Mouse (Mus musculus) C2C12 (cell line): ENCODE results near the gene Btbd11. TPM values are rescaled to one million over a fixed set of nuclear protein-coding genes. Genes with fewer than 3 reads are reported as not detected.

Experiments
- H3K27me3 ChIP-seq: one replicate; pipeline ENCODE4 v1.6.1; 2011; ENCODE audit not compliant: control insufficient read depth, insufficient read depth, insufficient read length
- H3K36me3 ChIP-seq: one replicate; pipeline ENCODE4 v1.6.1; 2011; ENCODE audit not compliant: control insufficient read depth, insufficient read depth
- H3K4me3 ChIP-seq: one replicate; pipeline ENCODE4 v1.5.1; 2011; ENCODE audit warnings: mild to moderate bottlenecking, control low read depth; ENCODE audit not compliant: poor library complexity, insufficient read depth, severe bottlenecking
- H3K79me2 ChIP-seq: one replicate; pipeline ENCODE4 v1.6.1; 2011; ENCODE audit not compliant: control insufficient read depth, insufficient read depth
- H3K79me3 ChIP-seq: one replicate; pipeline ENCODE4 v1.6.1; 2011; ENCODE audit warnings: low read depth, control low read depth
- H3ac ChIP-seq: one replicate; pipeline ENCODE3; 2011; ENCODE audit warnings: low read depth; ENCODE audit not compliant: control insufficient read depth, insufficient read length
- CEBPB ChIP-seq: IDR thresholded peaks from one replicate; pipeline ENCODE4 v1.6.1; 2011; ENCODE audit warnings: low read depth, mild to moderate bottlenecking, control low read depth, moderate library complexity
- CTCF ChIP-seq: IDR thresholded peaks from one replicate; pipeline ENCODE4 v1.5.1; 2011; ENCODE audit not compliant: control insufficient read depth, insufficient read depth, insufficient read length
- FOSL1 ChIP-seq: IDR thresholded peaks from one replicate; pipeline ENCODE4 v1.8.0; 2011; ENCODE audit warnings: mild to moderate bottlenecking, low read length; ENCODE audit not compliant: poor library complexity, insufficient read depth, severe bottlenecking
- MAX ChIP-seq: IDR thresholded peaks from one replicate; pipeline ENCODE4 v1.6.1; 2011; ENCODE audit warnings: mild to moderate bottlenecking, control low read depth
- MYOD1 ChIP-seq: IDR thresholded peaks from one replicate; pipeline ENCODE4 v1.6.1; 2011; ENCODE audit warnings: low read depth; ENCODE audit not compliant: control insufficient read depth, insufficient read length
- MYOG ChIP-seq: IDR thresholded peaks from one replicate; pipeline ENCODE4 v1.6.1; 2011; ENCODE audit not compliant: control insufficient read depth, insufficient read length; ENCODE audit errors: extremely low read depth
- USF1 ChIP-seq: IDR thresholded peaks from one replicate; pipeline ENCODE4 v1.6.1; 2011; ENCODE audit warnings: low read depth, mild to moderate bottlenecking, control low read depth, moderate library complexity
- polyA plus RNA-seq: library from polyadenylated mRNA; unstranded; fragments of >200 nt; fragmentation: generic; extraction: Trizol; gene quantifications from one replicate; pipeline ENCODE4 v1.2.1, GENCODE M21; 2012; ENCODE audit warnings: missing spikeins

The Btbd11 gene
- polyA plus RNA-seq, 1 experiment, result 11.7 TPM

DNA sequence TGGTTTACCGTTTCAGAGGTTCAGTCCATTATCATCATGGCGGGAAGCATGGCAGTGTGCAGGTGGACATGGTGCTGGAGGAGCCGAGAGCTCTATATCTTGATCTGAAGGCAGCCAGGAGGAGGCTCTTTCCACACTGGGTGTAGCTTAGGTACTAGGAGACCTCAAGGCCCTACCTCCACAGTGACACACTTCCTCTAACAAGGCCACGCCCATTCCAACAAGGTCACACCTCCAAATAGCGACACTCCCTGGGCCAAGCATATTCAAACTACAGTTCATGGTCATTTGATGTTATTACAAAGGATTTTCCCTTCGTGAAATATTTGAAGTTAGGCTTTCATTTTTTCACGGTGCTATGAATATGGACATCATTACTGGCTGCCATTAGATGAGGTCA is 3.6 kb upstream of the Btbd11 start:
- Histone ChIP-seq H3K79me3 (no peaks in the 10 kb centered on the region), H3K79me2 (no peaks in the 10 kb centered on the region), H3K4me3 (no peak overlapping the region), H3K27me3 (peaks cover 3% of the 10 kb centered on the region), H3K36me3 (no peaks in the 10 kb centered on the region), H3ac (no peak overlapping the region)
- no peak for TF ChIP-seq USF1
- no peak for TF ChIP-seq CTCF
- no peak for TF ChIP-seq FOSL1
- no peak for TF ChIP-seq MYOD1
- no peak for TF ChIP-seq MYOG
- TF ChIP-seq MAX, result no peak
- no peak for TF ChIP-seq CEBPB

DNA sequence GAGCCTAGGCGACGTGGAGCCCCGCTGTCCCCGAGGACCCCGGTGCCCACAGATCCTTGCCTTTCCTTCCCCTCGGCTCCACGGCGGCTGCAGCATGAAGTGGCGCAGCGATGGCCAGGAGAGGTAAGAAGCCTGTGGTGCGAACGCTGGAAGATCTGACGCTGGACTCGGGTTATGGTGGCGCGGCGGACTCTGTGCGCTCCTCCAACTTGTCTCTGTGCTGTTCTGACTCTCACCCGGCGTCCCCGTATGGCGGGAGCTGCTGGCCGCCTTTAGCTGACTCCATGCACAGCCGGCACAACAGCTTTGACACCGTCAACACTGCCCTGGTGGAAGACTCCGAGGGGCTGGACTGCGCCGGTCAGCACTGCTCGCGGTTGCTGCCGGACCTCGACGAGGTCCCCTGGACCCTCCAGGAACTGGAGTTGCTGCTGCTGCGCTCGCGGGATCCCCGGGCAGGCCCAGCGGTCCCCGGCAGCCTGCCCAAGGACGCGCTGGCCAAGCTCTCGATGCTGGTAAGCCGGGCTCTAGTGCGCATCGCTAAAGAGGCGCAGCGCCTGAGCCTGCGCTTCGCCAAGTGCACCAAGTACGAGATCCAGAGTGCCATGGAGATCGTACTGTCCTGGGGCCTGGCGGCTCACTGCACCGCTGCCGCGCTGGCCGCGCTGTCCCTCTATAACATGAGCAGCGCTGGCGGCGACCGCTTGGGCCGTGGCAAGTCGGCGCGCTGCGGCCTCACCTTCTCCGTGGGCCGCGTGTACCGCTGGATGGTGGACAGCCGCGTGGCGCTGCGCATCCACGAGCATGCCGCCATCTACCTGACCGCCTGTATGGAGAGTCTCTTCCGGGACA is 831 bp downstream of the Btbd11 start:
- H3K4me3 ChIP-seq, result peak overlapping the region; percentile 32
- no peaks in the 10 kb centered on the region for H3K79me3 ChIP-seq
- peak overlapping the region; percentile 89 for H3ac ChIP-seq
- H3K36me3 ChIP-seq, result no peaks in the 10 kb centered on the region
- H3K27me3 ChIP-seq, result no peaks in the 10 kb centered on the region
- H3K79me2 ChIP-seq, result no peaks in the 10 kb centered on the region
- TF ChIP-seq CTCF (no peak), MAX (no peak), MYOG (no peak), MYOD1 (no peak), CEBPB (no peak), FOSL1 (no peak), USF1 (no peak)

DNA sequence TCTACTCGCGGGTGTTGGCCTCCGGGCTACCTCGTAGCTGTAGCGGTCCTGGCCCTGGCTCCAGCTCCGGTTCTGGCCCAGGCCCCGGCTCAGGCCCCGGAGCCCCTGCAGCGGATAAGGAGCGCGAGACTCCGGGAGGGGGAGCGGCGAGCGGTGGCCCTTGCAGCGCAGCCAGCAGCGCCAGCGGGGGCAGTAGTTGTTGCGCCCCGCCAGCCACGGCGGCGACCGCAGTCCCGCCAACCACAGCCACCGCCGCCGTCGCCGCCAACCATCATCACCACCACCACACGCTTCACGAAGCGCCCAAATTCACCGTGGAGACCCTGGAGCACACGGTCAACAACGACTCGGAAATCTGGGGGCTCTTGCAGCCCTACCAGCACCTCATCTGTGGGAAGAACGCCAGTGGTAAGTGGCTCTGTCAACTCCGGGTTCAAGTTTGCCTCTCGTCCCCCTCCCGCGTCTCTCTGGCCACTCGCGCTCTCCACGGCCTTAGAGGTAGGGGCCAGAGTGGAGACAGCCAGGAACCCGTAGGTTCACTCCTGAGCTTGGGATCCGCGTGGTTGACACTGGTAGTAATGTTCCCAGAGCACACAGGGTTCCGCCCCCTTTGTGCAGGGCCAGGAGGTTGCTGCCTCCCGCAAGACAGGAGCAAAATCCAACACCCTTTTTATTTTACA is 1.6 kb downstream of the Btbd11 start:
- Histone ChIP-seq H3K36me3 (no peaks in the 10 kb centered on the region), H3K27me3 (no peaks in the 10 kb centered on the region), H3K4me3 (peak overlapping the region; percentile 32), H3K79me2 (no peaks in the 10 kb centered on the region), H3ac (peak overlapping the region; percentile 89), H3K79me3 (no peaks in the 10 kb centered on the region)
- TF ChIP-seq USF1 (no peak), MAX (no peak), MYOD1 (no peak), MYOG (no peak), CTCF (no peak), FOSL1 (no peak), CEBPB (no peak)

DNA sequence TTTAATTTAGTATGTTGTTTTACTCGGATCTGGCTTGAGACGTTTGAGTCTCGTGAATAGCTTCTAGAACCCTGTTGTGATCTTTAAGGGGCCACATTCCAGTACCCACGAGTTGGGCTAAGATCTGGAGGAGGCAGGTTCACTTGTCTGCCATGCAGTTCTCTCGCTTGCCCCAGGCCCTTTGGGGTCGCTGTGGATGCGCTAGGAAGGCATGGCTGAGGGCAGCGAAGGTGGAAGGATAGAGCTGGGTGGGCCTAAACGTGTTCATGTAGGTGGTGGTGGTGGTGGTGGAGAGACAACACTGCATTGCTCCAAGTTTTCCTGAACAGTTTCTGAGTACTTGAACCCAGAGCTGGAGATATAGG is 2.1 kb downstream of the Btbd11 start:
- no peaks in the 10 kb centered on the region for H3K79me3 ChIP-seq

DNA sequence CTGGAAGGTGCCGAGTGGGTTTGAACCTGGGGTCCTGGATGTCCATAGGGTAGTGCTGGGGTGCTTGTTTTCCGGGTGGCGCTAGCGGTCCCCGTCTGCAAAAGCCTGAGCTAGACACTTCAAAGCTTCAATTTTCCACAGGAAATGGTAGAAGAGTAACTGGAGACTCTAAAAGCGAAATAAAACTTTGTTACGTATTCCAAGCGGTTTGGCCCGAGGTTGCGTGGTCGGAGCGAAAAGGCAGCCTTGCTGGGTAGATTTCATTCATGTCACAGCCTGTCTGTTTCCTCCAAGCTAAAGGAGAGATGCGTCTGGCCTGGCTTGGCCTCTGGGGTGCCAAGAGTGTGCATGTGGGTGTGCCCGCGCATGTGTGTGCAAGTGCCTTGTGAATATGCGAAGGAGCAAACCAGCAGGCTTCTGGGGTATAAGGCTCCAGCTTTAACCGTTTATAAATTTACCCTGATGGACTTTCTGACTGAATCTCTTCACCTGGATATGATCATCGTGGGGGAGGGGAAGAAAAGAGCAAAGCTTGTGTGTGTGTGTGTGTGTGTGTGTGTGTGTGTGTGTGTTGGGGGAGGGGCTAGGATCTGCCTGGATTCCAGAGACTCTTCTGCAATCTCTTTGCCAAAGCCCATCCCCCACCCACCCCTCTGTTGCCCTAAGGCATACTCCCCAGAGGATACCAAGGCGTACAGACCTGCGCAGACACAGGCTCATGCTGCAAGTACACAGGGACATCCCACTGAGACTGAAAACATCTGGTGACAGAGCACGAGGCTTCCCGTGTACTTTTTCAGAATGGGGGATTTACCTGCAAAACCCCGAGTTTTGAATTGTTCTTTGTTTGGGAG is 2.9 kb downstream of the Btbd11 start:
- no peak overlapping the region for H3K4me3 ChIP-seq
- no peaks in the 10 kb centered on the region for H3K27me3 ChIP-seq
- no peak overlapping the region for H3ac ChIP-seq
- H3K36me3 ChIP-seq, result no peaks in the 10 kb centered on the region
- H3K79me2 ChIP-seq, result no peaks in the 10 kb centered on the region
- no peaks in the 10 kb centered on the region for H3K79me3 ChIP-seq
- TF ChIP-seq MAX (no peak), CTCF (no peak), FOSL1 (no peak), CEBPB (no peak), USF1 (no peak), MYOG (no peak), MYOD1 (no peak)

More for the DNA sequence above, 2.1 kb downstream of the Btbd11 start:
- Histone ChIP-seq H3K79me2 (no peaks in the 10 kb centered on the region), H3K4me3 (no peak overlapping the region), H3K27me3 (no peaks in the 10 kb centered on the region), H3K36me3 (no peaks in the 10 kb centered on the region), H3ac (no peak overlapping the region)
- TF ChIP-seq FOSL1 (no peak), USF1 (no peak), CTCF (peak; percentile 21)
